Mouse (Mus musculus): ENCODE data around the gene Ccdc90b. TPM values are rescaled to one million over a fixed set of nuclear protein-coding genes. Genes with fewer than 3 reads are reported as not detected.

Gene Ccdc90b
- polyA plus RNA-seq, 1 experiment = 11.8 TPM

DNA sequence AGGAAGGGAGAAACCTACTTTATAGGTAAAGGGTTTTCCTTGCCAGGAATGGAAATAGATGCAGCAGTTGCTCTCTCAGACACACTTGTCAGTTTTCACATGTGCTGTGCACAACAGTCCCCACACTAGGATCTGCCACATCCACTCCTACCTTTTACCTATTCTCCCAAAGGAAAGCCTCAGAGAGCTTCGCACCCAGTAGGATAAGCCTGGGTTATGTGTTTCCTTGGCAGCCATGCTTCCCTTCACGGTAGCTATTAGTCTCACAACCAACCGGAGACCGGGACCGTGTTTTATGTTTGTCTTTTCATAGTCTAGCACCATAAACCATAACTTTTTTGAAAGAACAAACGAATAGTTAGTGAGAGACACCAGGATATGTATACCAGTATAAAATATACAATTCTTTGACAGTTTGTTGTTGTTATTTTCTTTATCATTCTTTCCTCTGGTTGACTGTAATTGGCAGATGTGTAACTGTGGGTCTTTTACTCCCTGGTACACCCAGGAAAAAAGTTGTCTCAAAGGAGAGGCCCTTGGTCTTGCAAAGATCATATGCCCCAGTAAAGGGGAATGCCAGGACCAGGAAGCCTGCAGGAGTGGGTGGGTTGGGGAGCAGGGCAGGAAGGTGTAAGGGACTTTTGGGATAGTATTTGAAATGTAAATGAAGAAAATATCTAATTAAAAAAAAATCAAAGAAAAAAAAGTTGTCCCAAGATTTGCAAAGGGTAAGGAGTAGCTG is 10.5 kb upstream of the Ccdc90b start:
- Histone ChIP-seq H3K4me3 (ENCODE audit: insufficient read depth, low read depth, low read length) (no peak overlapping the region), H3K4me1 (ENCODE audit: control insufficient read depth, insufficient read depth, low read length) (no peaks in the 10 kb centered on the region), H3K27me3 (replicated peaks; ENCODE audit: control insufficient read depth, insufficient read depth, low read length) (no peaks in the 10 kb centered on the region), H3K27ac (ENCODE audit: insufficient read depth, low read depth, low read length) (no peak overlapping the region), H3K36me3 (ENCODE audit: control insufficient read depth, insufficient read depth, low read length) (no peaks in the 10 kb centered on the region)
- DNase-seq = no peak
- 87% methylated on average over 6 of the region's 6 CpGs for WGBS
- TF ChIP-seq POLR2A (IDR thresholded peaks at IDR 0.05; ENCODE audit: low read depth, low read length) = no peak
- TF ChIP-seq CTCF (conservative IDR thresholded peaks at IDR 0.05; ENCODE audit: insufficient read depth, insufficient read length, low read depth, low read length) = no peak

DNA sequence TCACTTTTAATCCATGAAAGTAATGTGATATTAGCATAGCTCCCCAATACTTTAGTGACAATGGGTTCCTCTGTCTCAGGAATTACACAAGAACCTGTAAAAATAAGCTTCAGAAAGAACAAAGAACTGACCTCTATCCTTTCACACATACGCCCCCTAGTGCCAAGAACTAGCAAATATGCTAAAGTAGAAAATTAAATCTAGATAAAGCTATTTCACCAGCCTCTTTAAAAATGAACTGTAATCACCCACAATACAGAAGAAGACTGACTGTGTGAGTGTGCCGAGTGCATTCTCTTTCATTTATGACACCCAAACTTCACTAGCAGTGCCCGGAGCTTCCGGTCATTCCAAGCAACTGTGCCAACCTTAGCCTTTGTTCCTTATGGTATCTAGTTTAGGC is 10.0 kb upstream of the Ccdc90b start:
- H3K36me3 ChIP-seq (ENCODE audit: control insufficient read depth, insufficient read depth, low read length) = no peaks in the 10 kb centered on the region
- no peaks in the 10 kb centered on the region for H3K4me1 ChIP-seq (ENCODE audit: control insufficient read depth, insufficient read depth, low read length)
- H3K4me3 ChIP-seq (ENCODE audit: insufficient read depth, low read depth, low read length) = no peak overlapping the region
- H3K27ac ChIP-seq (ENCODE audit: insufficient read depth, low read depth, low read length) = no peak overlapping the region
- DNase-seq = peak; percentile 37
- no peak for TF ChIP-seq CTCF (conservative IDR thresholded peaks at IDR 0.05; ENCODE audit: insufficient read depth, insufficient read length, low read depth, low read length)
- no peak for TF ChIP-seq POLR2A (IDR thresholded peaks at IDR 0.05; ENCODE audit: low read depth, low read length)
- 50% methylated on average over 4 of the region's 4 CpGs for WGBS
- H3K27me3 ChIP-seq (replicated peaks; ENCODE audit: control insufficient read depth, insufficient read depth, low read length) = no peaks in the 10 kb centered on the region

DNA sequence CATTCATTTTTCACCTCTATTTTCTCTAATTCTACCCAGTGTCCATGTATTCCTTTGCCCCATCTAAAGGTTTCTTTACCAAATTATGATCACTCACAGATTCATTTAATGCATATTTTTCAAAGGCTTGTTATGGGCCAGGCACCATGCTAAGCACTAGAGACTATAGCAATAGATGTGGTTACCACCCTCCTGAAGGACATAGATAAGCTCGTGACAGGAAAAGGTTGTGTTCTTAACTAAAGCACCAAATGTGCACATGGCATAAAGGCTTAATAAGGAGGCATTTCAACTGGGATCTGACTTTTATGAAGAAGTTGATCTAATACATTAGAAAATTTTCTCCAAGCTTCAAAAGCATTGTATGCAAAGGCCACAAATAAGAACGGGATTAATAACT is 2.2 kb upstream of the Ccdc90b start:
- no peak for TF ChIP-seq POLR2A (IDR thresholded peaks at IDR 0.05; ENCODE audit: low read depth, low read length)
- no peak for TF ChIP-seq CTCF (conservative IDR thresholded peaks at IDR 0.05; ENCODE audit: insufficient read depth, insufficient read length, low read depth, low read length)
- Histone ChIP-seq H3K4me1 (ENCODE audit: control insufficient read depth, insufficient read depth, low read length) (no peaks in the 10 kb centered on the region; the same call in 1 of the 2 replicates), H3K27me3 (replicated peaks; ENCODE audit: control insufficient read depth, insufficient read depth, low read length) (no peaks in the 10 kb centered on the region), H3K36me3 (ENCODE audit: control insufficient read depth, insufficient read depth, low read length) (no peaks in the 10 kb centered on the region), H3K4me3 (ENCODE audit: insufficient read depth, low read depth, low read length) (no peak overlapping the region), H3K27ac (ENCODE audit: insufficient read depth, low read depth, low read length) (no peak overlapping the region)
- 91% methylated on average over 2 of the region's 2 CpGs for WGBS
- no peak for DNase-seq

DNA sequence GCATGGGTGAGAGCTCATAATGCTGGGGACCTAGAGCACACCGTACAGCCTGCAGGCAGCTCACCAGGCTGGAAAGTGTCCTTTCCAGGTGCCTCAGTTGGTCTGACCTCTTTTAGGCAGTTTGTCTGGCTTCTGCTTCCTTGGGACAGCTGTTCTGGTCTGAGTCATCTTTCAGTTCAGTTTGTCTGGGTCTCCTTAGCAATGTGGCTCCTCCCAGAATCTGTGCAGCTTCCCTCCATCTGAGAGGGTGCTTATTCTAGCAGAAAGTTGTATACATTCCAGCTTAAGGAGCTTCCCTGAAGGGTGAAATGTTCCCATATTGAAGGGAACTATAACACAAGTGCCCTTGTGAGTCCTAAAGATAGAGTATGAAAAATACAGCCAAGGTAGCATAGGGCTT is 5.8 kb downstream of the Ccdc90b start:
- Histone ChIP-seq H3K4me3 (ENCODE audit: insufficient read depth, low read depth, low read length) (no peak overlapping the region), H3K27ac (ENCODE audit: insufficient read depth, low read depth, low read length) (no peak overlapping the region), H3K36me3 (ENCODE audit: control insufficient read depth, insufficient read depth, low read length) (no peaks in the 10 kb centered on the region; the same call in 1 of the 2 replicates), H3K4me1 (ENCODE audit: control insufficient read depth, insufficient read depth, low read length) (no peaks in the 10 kb centered on the region), H3K27me3 (replicated peaks; ENCODE audit: control insufficient read depth, insufficient read depth, low read length) (no peaks in the 10 kb centered on the region)
- 97% methylated on average over 1 of the region's 1 CpGs for WGBS
- no peak for TF ChIP-seq POLR2A (IDR thresholded peaks at IDR 0.05; ENCODE audit: low read depth, low read length)
- TF ChIP-seq CTCF (conservative IDR thresholded peaks at IDR 0.05; ENCODE audit: insufficient read depth, insufficient read length, low read depth, low read length) = no peak
- no peak for DNase-seq

DNA sequence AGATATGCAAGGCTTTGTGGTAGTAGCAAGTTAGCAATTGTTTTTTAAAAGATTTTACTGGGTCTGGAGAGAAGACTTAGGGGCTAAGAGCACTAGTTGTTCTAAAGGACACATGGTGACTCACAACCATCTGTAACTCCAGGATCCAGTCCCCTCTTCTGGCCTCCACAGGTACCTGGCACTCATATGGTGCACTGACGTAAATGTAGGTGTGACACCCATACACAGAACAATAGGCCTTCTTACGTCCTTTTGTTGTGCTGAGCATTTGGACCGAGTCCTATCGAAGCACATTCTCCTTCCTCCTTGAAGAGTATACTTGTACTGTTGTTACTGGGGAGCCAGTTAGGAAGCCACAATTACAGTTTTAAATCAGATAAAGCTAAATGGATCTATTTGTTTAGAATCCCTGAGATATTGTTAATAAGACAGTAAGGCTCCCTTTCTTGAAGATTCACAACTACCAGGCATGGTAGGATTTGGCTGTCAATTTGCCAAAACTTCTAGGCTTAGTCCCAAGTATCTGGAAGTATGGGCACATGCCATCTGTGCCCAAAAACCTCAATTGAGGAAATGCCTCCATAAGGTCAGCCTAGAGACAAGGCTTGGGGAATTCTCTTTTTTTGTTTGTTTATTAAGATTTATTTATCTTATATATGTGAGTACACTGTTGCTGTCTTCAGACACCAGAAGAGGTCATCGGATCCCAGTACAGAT is 19.7 kb downstream of the Ccdc90b start:
- TF ChIP-seq CTCF (conservative IDR thresholded peaks at IDR 0.05; ENCODE audit: insufficient read depth, insufficient read length, low read depth, low read length) (no peak), POLR2A (IDR thresholded peaks at IDR 0.05; ENCODE audit: low read depth, low read length) (no peak)
- no peak for DNase-seq
- no peak overlapping the region for H3K27ac ChIP-seq (ENCODE audit: insufficient read depth, low read depth, low read length)
- H3K36me3 ChIP-seq (ENCODE audit: control insufficient read depth, insufficient read depth, low read length) = peaks cover 1% of the 10 kb centered on the region; the same call in 1 of the 2 replicates
- WGBS = 92% methylated on average over 5 of the region's 5 CpGs
- no peaks in the 10 kb centered on the region for H3K27me3 ChIP-seq (replicated peaks; ENCODE audit: control insufficient read depth, insufficient read depth, low read length)
- no peak overlapping the region for H3K4me3 ChIP-seq (ENCODE audit: insufficient read depth, low read depth, low read length)
- H3K4me1 ChIP-seq (ENCODE audit: control insufficient read depth, insufficient read depth, low read length) = no peaks in the 10 kb centered on the region

DNA sequence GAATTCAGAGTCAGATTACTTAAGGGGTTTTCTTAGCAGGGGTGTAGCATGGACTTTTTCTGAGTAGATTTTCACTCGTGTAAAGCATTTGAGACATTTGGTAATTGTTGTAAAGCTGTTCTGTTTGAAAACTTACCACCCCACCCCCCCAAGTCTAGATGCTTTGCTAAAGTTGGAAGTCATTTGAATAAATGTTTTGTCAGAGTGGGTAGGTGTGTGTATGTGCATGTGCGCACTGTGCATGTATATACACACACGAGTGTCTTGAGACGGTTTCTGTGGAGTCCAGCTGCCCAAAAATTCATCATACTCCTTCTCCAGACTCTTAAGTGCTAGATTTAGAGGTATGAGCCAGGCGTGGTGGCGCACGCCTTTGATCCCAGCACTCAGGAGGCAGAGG is 22.6 kb downstream of the Ccdc90b start:
- Histone ChIP-seq H3K27me3 (replicated peaks; ENCODE audit: control insufficient read depth, insufficient read depth, low read length) (no peaks in the 10 kb centered on the region), H3K36me3 (ENCODE audit: control insufficient read depth, insufficient read depth, low read length) (peaks cover 1% of the 10 kb centered on the region; the same call in 1 of the 2 replicates), H3K27ac (ENCODE audit: insufficient read depth, low read depth, low read length) (no peak overlapping the region), H3K4me3 (ENCODE audit: insufficient read depth, low read depth, low read length) (no peak overlapping the region), H3K4me1 (ENCODE audit: control insufficient read depth, insufficient read depth, low read length) (no peaks in the 10 kb centered on the region)
- no peak for TF ChIP-seq CTCF (conservative IDR thresholded peaks at IDR 0.05; ENCODE audit: insufficient read depth, insufficient read length, low read depth, low read length)
- no peak for TF ChIP-seq POLR2A (IDR thresholded peaks at IDR 0.05; ENCODE audit: low read depth, low read length)
- WGBS = 93% methylated on average over 7 of the region's 7 CpGs
- no peak for DNase-seq

DNA sequence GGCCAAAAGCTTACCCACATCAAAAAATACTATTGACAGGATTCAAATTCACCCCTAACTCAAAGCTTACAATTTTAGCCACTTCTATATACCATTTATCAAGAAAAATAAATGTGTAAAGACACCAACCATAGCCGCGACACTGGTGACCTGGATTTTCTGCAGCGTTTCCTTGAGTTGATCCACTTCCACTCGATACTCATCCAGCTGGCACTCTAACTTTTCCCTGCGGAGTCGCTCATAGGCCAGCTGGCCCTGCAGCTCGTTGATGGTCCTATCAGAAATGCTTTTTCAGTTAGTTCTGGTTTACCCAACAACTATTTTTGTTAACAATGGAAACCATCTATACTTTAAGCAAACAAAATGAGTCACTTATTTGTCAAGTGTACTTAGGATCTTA is 29.0 kb downstream of the Ccdc90b start:
- no peaks in the 10 kb centered on the region for H3K4me1 ChIP-seq (ENCODE audit: control insufficient read depth, insufficient read depth, low read length)
- H3K27me3 ChIP-seq (replicated peaks; ENCODE audit: control insufficient read depth, insufficient read depth, low read length) = no peaks in the 10 kb centered on the region
- H3K36me3 ChIP-seq (ENCODE audit: control insufficient read depth, insufficient read depth, low read length) = no peaks in the 10 kb centered on the region
- no peak overlapping the region for H3K27ac ChIP-seq (ENCODE audit: insufficient read depth, low read depth, low read length)
- WGBS = 82% methylated on average over 7 of the region's 7 CpGs
- H3K4me3 ChIP-seq (ENCODE audit: insufficient read depth, low read depth, low read length) = no peak overlapping the region
- TF ChIP-seq POLR2A (IDR thresholded peaks at IDR 0.05; ENCODE audit: low read depth, low read length) = no peak
- DNase-seq = no peak

Measured in kidney, adult 2 months (tissue).